Mouse (Mus musculus) cortical plate, adult 2 months (tissue): ENCODE measurements around the gene Aff3. TPM values are rescaled to one million over a fixed set of nuclear protein-coding genes. Genes with fewer than 3 reads are reported as not detected.

Experiments used
- H3K27ac ChIP-seq: fragments of 200-500 bp; 2 replicates; pipeline ENCODE4 v1.5.1; 2012; ENCODE audit warnings: low read length, control low read depth, inconsistent platforms; ENCODE audit not compliant: insufficient read depth
- H3K4me1 ChIP-seq: fragments of 200-500 bp; 2 replicates; pipeline ENCODE4 v1.6.1; 2011; ENCODE audit warnings: low read length; ENCODE audit not compliant: control insufficient read depth, insufficient read depth
- H3K4me3 ChIP-seq: fragments of 200-500 bp; 2 replicates; pipeline ENCODE4 v1.5.1; 2011; ENCODE audit warnings: mild to moderate bottlenecking, low read length, control low read depth; ENCODE audit not compliant: insufficient read depth
- CTCF ChIP-seq: fragments of 200-500 bp; IDR thresholded peaks from 2 replicates; pipeline ENCODE4 v1.5.1; 2011; ENCODE audit warnings: mild to moderate bottlenecking, control low read depth, low read length; ENCODE audit not compliant: insufficient read depth; ENCODE audit errors: extremely low read depth
- POLR2A ChIP-seq: fragments of 200-500 bp; IDR thresholded peaks from 2 replicates; pipeline ENCODE4 v1.6.1; 2011; ENCODE audit warnings: mild to moderate bottlenecking, low read length, control low read depth; ENCODE audit not compliant: insufficient read depth; ENCODE audit errors: extremely low read depth
- polyA plus RNA-seq: library from polyadenylated mRNA; depleted of rRNA; stranded (reverse); fragments of >200 nt; gene quantifications from 2 replicates; pipeline ENCODE4 v1.2.3, GENCODE M21; 2012

The Aff3 gene
- polyA plus RNA-seq, 1 experiment: 24.1 TPM

DNA sequence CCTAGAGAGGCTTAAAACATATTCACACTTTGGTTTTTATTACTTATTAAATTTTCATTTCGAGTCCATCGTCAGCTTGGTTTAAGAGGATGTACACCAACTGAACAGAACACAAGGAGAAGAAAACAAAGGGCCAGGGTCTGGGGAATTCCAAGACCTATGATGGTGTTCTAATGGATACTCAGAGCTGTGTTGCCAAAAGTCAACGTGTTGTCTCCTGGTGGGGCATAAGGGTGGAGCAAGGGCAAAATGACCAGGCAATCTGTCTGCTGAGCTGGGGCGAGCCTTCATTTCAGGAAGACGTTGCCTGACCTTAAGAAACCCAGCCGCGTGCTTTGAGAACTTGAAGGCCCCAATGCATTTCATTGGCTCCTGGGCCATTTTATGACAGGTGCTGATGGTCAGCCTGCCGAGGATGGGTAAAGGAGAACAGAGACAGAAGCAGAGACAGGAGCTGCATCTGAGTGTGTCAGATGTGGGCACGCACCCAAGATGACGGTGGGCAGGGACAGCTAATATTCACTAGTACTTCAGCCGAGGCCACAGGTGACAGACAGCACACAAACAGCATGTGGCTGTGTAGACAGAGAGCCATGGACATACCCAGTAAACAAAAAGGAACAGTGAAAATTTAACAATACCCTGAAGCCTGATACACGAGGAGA, 371.0 kb downstream of the Aff3 start:
- Histone ChIP-seq H3K27ac (no peak overlapping the region), H3K4me1 (peaks cover 2% of the 10 kb centered on the region; the same call in 1 of the 2 replicates), H3K4me3 (no peak overlapping the region)
- TF ChIP-seq CTCF: no peak
- no peak for TF ChIP-seq POLR2A

DNA sequence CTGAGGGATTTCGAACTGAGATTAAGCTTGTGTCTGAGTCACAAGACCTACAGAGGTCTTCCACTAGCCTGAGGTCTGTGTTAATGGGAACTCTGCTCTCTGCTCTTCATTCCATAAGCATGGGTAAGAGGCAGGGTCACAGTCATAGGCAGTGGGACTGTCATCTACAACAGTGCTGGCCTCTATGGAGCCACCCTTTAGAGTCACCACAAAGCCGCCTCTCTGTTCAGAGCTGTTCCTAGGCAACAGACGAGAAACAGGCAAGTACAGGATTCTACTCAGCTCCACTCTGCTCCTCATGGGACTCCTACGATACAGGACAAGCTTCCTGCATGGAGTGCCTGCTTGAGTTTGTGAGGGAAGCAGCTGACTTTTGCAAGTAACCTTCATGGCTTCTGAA, 371.9 kb downstream of the Aff3 start:
- TF ChIP-seq CTCF (no peak), POLR2A (no peak)
- H3K4me3 ChIP-seq: no peak overlapping the region
- no peak overlapping the region for H3K27ac ChIP-seq
- H3K4me1 ChIP-seq: peaks cover 2% of the 10 kb centered on the region; the same call in 1 of the 2 replicates

DNA sequence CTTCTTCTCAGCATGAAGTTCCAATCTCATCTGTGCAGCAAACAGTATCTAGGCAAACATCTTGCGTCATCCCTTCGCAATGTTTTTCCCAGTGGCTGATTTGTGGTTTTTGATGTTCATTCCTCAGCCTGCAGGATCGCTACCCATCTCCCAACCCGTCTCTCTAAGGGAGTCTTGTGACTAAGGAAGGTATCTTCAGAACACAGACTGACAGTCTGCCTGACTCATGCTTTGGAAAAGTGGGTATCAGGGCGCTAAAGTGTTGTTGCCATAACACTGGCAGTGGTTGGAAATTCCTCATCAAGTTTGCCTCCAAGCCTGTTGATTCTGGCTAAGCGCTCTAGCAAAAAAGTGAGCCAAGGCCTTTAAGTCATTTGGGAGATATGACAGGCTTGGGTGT, 372.8 kb downstream of the Aff3 start:
- no peak for TF ChIP-seq POLR2A
- TF ChIP-seq CTCF: no peak
- Histone ChIP-seq H3K4me3 (no peak overlapping the region), H3K4me1 (peaks cover 2% of the 10 kb centered on the region; the same call in 1 of the 2 replicates), H3K27ac (no peak overlapping the region)

DNA sequence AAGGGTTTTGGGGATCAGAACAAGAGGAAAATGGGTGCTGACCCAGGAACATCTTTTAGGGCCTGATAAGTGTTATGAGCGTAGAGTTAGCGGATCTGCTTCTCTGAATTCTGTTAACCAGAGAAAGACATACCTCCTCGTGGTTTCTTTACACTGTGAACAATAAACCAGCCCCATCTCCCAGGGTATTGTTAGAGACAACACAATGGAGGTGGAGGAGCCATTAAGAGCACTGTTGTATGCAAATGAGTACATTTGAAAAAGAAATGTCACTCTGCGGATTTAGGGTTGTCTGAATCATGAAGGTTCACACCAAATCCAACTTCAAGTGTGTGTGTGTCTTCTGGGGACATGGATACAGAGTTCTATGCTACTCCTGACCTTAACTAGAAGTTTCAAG, 373.3 kb downstream of the Aff3 start:
- H3K27ac ChIP-seq: no peak overlapping the region
- H3K4me1 ChIP-seq: peaks cover 2% of the 10 kb centered on the region; the same call in 1 of the 2 replicates
- TF ChIP-seq CTCF (no peak), POLR2A (no peak)

DNA sequence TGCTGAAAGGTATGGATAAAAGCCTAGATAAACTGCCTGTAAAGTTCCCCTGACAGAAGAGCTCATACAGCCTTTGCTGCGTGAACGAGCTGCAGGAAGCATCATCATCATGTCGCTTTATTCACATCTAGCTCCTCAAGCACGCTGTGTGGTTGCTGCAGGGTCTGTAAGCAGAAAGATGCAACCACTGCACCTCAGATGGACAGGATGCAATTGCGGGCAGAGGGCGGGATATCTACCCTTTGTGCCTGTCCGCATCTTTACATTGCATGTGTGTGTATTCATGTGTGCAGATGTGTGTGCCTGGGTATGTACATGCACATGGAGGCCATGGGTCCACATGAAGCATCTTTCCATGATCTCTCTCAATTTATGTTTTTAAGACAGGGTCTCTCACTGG, 373.9 kb downstream of the Aff3 start:
- H3K4me1 ChIP-seq: peaks cover 2% of the 10 kb centered on the region; the same call in 1 of the 2 replicates
- TF ChIP-seq POLR2A: no peak
- TF ChIP-seq CTCF: no peak
- H3K4me3 ChIP-seq: no peak overlapping the region
- H3K27ac ChIP-seq: no peak overlapping the region

More for the DNA sequence above, 373.3 kb downstream of the Aff3 start:
- no peak overlapping the region for H3K4me3 ChIP-seq

DNA sequence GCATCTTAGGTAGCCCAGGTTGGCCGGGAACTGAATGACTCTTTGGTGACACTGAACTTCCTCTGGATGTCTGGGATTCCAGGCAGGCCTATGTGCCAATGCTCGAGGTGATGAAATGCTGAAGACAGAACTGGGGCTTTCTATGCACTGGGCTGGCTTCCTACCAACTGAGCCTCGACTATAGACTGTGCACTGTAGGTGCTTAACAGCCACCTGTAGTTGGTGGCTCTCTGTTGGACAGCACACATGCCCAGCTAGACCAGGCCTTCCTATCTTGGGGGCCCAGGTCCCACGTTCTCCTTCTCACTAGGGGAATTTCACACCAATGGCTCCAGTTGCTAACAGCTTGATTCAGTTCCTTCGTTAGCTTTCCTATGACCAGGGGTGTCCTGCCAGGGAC, 374.9 kb downstream of the Aff3 start:
- TF ChIP-seq POLR2A (no peak), CTCF (no peak)
- H3K27ac ChIP-seq: no peak overlapping the region
- no peak overlapping the region for H3K4me3 ChIP-seq
- H3K4me1 ChIP-seq: peaks cover 2% of the 10 kb centered on the region; the same call in 1 of the 2 replicates

DNA sequence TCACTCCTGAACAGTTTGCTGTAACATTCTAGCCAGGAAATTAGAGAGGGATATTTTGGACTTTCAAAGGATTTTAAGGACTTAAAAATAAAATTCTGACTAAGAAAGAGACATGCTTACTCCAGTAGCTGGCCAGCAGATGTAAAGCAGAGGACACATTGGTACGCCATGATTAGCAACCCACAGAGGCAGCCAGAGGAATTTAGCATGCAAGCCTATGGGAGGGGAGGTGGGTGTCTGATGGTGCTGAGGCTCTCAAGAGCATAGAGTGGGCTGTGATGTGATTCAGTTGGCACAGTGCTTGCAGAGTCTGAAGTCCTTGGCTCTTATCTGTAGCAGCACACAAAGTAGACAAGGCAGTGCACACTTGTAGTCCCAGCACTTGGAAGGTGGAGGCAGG, 376.0 kb downstream of the Aff3 start:
- no peak overlapping the region for H3K4me3 ChIP-seq
- H3K4me1 ChIP-seq: peaks cover 2% of the 10 kb centered on the region; the same call in 1 of the 2 replicates
- no peak overlapping the region for H3K27ac ChIP-seq
- TF ChIP-seq CTCF: no peak
- TF ChIP-seq POLR2A: no peak

DNA sequence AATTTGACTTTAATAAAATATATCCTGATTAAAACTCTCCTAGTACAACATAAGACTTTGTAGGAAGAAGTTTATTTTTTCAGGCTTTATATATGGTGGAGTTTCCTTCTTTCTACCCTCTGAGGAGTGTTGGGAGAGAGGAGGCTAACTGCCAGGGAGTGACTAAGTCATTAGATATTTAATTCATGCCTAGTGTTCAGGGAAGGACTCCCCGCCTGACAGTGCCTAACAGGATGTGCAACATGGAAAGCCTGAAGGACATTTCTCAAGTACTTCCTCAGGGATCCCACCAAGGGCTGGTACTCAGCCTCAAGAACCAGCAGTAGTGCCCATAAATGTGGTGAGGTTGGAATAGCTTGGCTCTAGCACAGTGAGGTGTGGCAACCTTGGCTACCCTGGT, 378.2 kb downstream of the Aff3 start:
- no peak for TF ChIP-seq POLR2A
- no peak for TF ChIP-seq CTCF
- peaks cover 2% of the 10 kb centered on the region; the same call in 1 of the 2 replicates for H3K4me1 ChIP-seq
- no peak overlapping the region for H3K4me3 ChIP-seq
- H3K27ac ChIP-seq: no peak overlapping the region

DNA sequence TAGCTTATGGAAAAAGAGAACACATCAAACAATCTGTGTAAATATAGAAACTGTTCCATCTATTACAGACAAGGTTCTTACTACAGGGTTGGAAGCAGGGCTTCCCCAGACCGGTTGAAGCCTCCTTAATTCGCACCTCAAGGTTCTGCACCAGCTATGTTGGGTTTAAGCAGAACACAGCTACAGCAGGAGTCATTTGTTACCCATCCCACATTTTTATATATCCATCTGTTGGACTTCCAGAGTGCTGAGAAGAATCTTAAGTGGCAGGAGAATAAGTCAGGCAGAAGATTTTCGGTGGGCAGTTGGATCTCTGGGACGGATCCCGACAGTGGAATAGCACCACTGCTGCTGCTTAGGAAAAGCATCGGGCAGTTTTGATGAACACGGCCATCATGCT, 384.2 kb downstream of the Aff3 start:
- TF ChIP-seq POLR2A: no peak
- TF ChIP-seq CTCF: no peak
- no peak overlapping the region for H3K27ac ChIP-seq
- H3K4me3 ChIP-seq: no peak overlapping the region
- H3K4me1 ChIP-seq: no peaks in the 10 kb centered on the region

DNA sequence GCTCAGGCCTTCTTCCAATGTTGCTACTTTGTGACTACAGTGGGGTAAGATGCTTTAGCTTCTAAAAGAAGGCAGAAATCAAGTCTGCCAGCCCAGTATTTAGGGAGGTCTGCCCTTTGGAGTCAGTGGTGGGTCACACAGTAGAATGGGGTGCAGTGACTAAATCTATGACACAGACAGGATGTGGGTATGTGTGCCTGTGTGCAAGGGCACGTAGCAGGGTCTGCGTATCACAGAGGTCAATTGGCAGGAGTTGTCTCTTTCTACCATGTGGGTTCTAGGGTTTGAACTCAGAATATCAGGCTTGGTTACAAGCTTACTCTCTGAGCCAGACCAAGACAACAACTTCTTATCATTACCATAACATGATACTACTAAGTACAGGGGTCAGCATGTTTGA, 393.4 kb downstream of the Aff3 start:
- Histone ChIP-seq H3K4me3 (no peak overlapping the region), H3K27ac (no peak overlapping the region), H3K4me1 (peaks cover 1% of the 10 kb centered on the region; the same call in 1 of the 2 replicates)
- TF ChIP-seq CTCF (no peak), POLR2A (no peak)
